Comparison of ENCODE assay signal across 12 mouse cellular contexts in genomic region chr1:155646345-155647307, GRCm38 (mm10).
A peak's percentile ranks its signal among the peaks of the same experiment; 100 is the strongest.
DNase-seq lines count a peak whose midpoint lies in the region; ATAC-seq and TF ChIP-seq lines count a peak whose summit lies in the region.
"Had no signal": no experiment of that assay in that cellular context is flagged by ENCODE, and none has a peak within 500 bp of the region (broad histone marks: within the 10 kb centered on the region; RNA-seq: fewer than 3 reads in every experiment).

No protein-coding gene starts in this region.

- no peak overlapping the region for H3K4me3 ChIP-seq in heart, embryonic 12.5 days
- H3K4me3 ChIP-seq in heart, adult 2 months: no peak overlapping the region
- H3K4me3 ChIP-seq: limb, embryonic 13.5 days had no signal

- no peaks in the 10 kb centered on the region for H3K36me3 ChIP-seq in heart, embryonic 12.5 days
- no peaks in the 10 kb centered on the region for H3K36me3 ChIP-seq in heart, adult 2 months (ENCODE audit: control insufficient read depth, insufficient read depth, low read length)
- H3K36me3 ChIP-seq: limb, embryonic 13.5 days had no signal

- H3K4me2 ChIP-seq in heart, embryonic 12.5 days: peak overlapping the region; percentile 41
- H3K4me2 ChIP-seq: limb, embryonic 13.5 days had no signal

- ATAC-seq in heart, embryonic 12.5 days (ENCODE audit: insufficient number of reproducible peaks, low FRiP score): no peak
- ATAC-seq: inflammation-experienced regulatory T-cells, adult 6 months; liver, postnatal 0 days had no signal

- no peak for TF ChIP-seq EP300 in heart, adult 2 months (IDR thresholded peaks at IDR 0.05; ENCODE audit: insufficient read depth, low read depth, low read length)

- H3K79me2 ChIP-seq in heart, adult 2 months (replicated peaks; ENCODE audit: control insufficient read depth, insufficient read depth, low read length): no peaks in the 10 kb centered on the region

- intact Hi-C loops in heart, adult 2 months (cut with DNase I): no loop called here
- intact Hi-C loops in left cerebral cortex, postnatal 36 days (cut with DNase I): no loop called here

- H3K27ac ChIP-seq in heart, embryonic 12.5 days (ENCODE audit: poor library complexity, severe bottlenecking): peak overlapping the region; percentile 43; the same call in 1 of the 2 replicates
- H3K27ac ChIP-seq in heart, adult 2 months: no peak overlapping the region
- H3K27ac ChIP-seq: kidney, postnatal 0 days; limb, embryonic 13.5 days had no signal

- no peak for DNase-seq in heart, adult 2 months
- DNase-seq in ES-CJ7 (ENCODE audit: low read depth, low spot score) (peak; percentile 42), ZHBTc4 (ENCODE audit: low read depth, low spot score) (peak; percentile 43)
- peak; percentile 58 for DNase-seq in induced T-regulatory cell, adult 2 months (ENCODE audit: low read depth)
- DNase-seq in urinary bladder, adult 2 months (ENCODE audit: low spot score): no peak
- DNase-seq in left cerebral cortex, postnatal 36 days (ENCODE audit: low spot score in 2 of 2): no peak
- DNase-seq: cerebellum, adult 9-11 months; liver, postnatal 0 days had no signal

- no peak overlapping the region for H3K9ac ChIP-seq in heart, embryonic 12.5 days
- H3K9ac ChIP-seq in heart, adult 2 months (ENCODE audit: low read depth, low read length): no peak overlapping the region
- H3K9ac ChIP-seq: limb, embryonic 13.5 days; liver, postnatal 0 days had no signal

- H3K4me1 ChIP-seq in heart, embryonic 12.5 days (replicated peaks): peaks cover 12% of the 10 kb centered on the region
- H3K4me1 ChIP-seq in heart, adult 2 months (ENCODE audit: control insufficient read depth, insufficient read depth, low read length): no peaks in the 10 kb centered on the region

- H3K9me3 ChIP-seq in heart, embryonic 12.5 days (replicated peaks): no peaks in the 10 kb centered on the region
- H3K9me3 ChIP-seq: limb, embryonic 13.5 days had no signal

- no peak for TF ChIP-seq POLR2A in heart, adult 2 months (IDR thresholded peaks at IDR 0.05; ENCODE audit: insufficient read depth, low read depth, low read length)

- no peak for TF ChIP-seq CTCF in heart, adult 2 months (IDR thresholded peaks at IDR 0.05)

- WGBS in heart, embryonic 12.5 days: 41% methylated on average over 10 of the region's 10 CpGs
- WGBS in heart, adult 2 months: 67% methylated on average over 10 of the region's 10 CpGs

- no peaks in the 10 kb centered on the region for H3K27me3 ChIP-seq in heart, embryonic 12.5 days (replicated peaks)
- H3K27me3 ChIP-seq in heart, adult 2 months (ENCODE audit: control insufficient read depth, insufficient read depth, low read length): no peaks in the 10 kb centered on the region
- H3K27me3 ChIP-seq: limb, embryonic 13.5 days had no signal

Comparison
In these comparisons a context has a peak if more than half of its experiments do, and no peak if none do; other contexts are left out.
1. DNase-seq: peak in ES-CJ7 (single experiment), ZHBTc4 (single experiment) and induced T-regulatory cell, adult 2 months (single experiment); none in heart, adult 2 months (0 of 2), urinary bladder, adult 2 months (single experiment) and left cerebral cortex, postnatal 36 days (0 of 2).